Mouse (Mus musculus): Measurements from ENCODE around the gene Socs3.

The Socs3 gene

GRCm38 (mm10) chr11:117959741-117960381 is 10.0 kb downstream of the Socs3 start:
- ATAC-seq (ENCODE audit: insufficient number of reproducible peaks, low FRiP score, low TSS enrichment) = no peak

- no peak for ATAC-seq (ENCODE audit: insufficient number of reproducible peaks, low FRiP score, low TSS enrichment)
Measured at GRCm38 (mm10) chr11:117959166-117959565, 10.7 kb downstream of the Socs3 start.

- no peak for ATAC-seq (ENCODE audit: insufficient number of reproducible peaks, low FRiP score, low TSS enrichment)
Measured at GRCm38 (mm10) chr11:117958197-117958596, 11.7 kb downstream of the Socs3 start.

- no peak for ATAC-seq (ENCODE audit: insufficient number of reproducible peaks, low FRiP score, low TSS enrichment)
Measured at GRCm38 (mm10) chr11:117955621-117956020, 14.2 kb downstream of the Socs3 start.

GRCm38 (mm10) chr11:117954819-117955218 is 15.0 kb downstream of the Socs3 start:
- no peak for ATAC-seq (ENCODE audit: insufficient number of reproducible peaks, low FRiP score, low TSS enrichment)

- no peak for ATAC-seq (ENCODE audit: insufficient number of reproducible peaks, low FRiP score, low TSS enrichment)
Measured at GRCm38 (mm10) chr11:117954094-117954493, 15.8 kb downstream of the Socs3 start.

GRCm38 (mm10) chr11:117952174-117952933 is 17.5 kb downstream of the Socs3 start:
- ATAC-seq (ENCODE audit: insufficient number of reproducible peaks, low FRiP score, low TSS enrichment) = no peak

- no peak for ATAC-seq (ENCODE audit: insufficient number of reproducible peaks, low FRiP score, low TSS enrichment)
Measured at GRCm38 (mm10) chr11:117951391-117951790, 18.5 kb downstream of the Socs3 start.

- no peak for ATAC-seq (ENCODE audit: insufficient number of reproducible peaks, low FRiP score, low TSS enrichment)
Measured at GRCm38 (mm10) chr11:117949392-117950091, 20.3 kb downstream of the Socs3 start.

GRCm38 (mm10) chr11:117946996-117947419 is 22.8 kb downstream of the Socs3 start:
- ATAC-seq (ENCODE audit: insufficient number of reproducible peaks, low FRiP score, low TSS enrichment) = no peak

GRCm38 (mm10) chr11:117946195-117946979 is 23.5 kb downstream of the Socs3 start:
- no peak for ATAC-seq (ENCODE audit: insufficient number of reproducible peaks, low FRiP score, low TSS enrichment)

- no peak for ATAC-seq (ENCODE audit: insufficient number of reproducible peaks, low FRiP score, low TSS enrichment)
Measured at GRCm38 (mm10) chr11:117941848-117942247, 28.0 kb downstream of the Socs3 start.

GRCm38 (mm10) chr11:117941325-117941834 is 28.5 kb downstream of the Socs3 start:
- ATAC-seq (ENCODE audit: insufficient number of reproducible peaks, low FRiP score, low TSS enrichment) = no peak

- ATAC-seq (ENCODE audit: insufficient number of reproducible peaks, low FRiP score, low TSS enrichment) = no peak
Measured at GRCm38 (mm10) chr11:117940881-117941280, 29.0 kb downstream of the Socs3 start.

- peak; percentile 68 for ATAC-seq (ENCODE audit: insufficient number of reproducible peaks, low FRiP score, low TSS enrichment)
Measured at GRCm38 (mm10) chr11:117939741-117940285, 30.0 kb downstream of the Socs3 start.

- no peak for ATAC-seq (ENCODE audit: insufficient number of reproducible peaks, low FRiP score, low TSS enrichment)
Measured at GRCm38 (mm10) chr11:117939004-117939730, 30.7 kb downstream of the Socs3 start.

GRCm38 (mm10) chr11:117936202-117936601 is 33.6 kb downstream of the Socs3 start:
- ATAC-seq (ENCODE audit: insufficient number of reproducible peaks, low FRiP score, low TSS enrichment) = no peak

- ATAC-seq (ENCODE audit: insufficient number of reproducible peaks, low FRiP score, low TSS enrichment) = no peak
Measured at GRCm38 (mm10) chr11:117935616-117936015, 34.2 kb downstream of the Socs3 start.

All from cerebellum, adult (tissue).